Mouse (Mus musculus) embryo, embryonic 10.5 days (tissue): ENCODE measurements around the gene Grid1.

Experiments used
- DNase-seq: peaks from one replicate; pipeline ENCODE4 v3.0.0-alpha.2; 2015; ENCODE audit warnings: low spot score

Gene Grid1

DNA sequence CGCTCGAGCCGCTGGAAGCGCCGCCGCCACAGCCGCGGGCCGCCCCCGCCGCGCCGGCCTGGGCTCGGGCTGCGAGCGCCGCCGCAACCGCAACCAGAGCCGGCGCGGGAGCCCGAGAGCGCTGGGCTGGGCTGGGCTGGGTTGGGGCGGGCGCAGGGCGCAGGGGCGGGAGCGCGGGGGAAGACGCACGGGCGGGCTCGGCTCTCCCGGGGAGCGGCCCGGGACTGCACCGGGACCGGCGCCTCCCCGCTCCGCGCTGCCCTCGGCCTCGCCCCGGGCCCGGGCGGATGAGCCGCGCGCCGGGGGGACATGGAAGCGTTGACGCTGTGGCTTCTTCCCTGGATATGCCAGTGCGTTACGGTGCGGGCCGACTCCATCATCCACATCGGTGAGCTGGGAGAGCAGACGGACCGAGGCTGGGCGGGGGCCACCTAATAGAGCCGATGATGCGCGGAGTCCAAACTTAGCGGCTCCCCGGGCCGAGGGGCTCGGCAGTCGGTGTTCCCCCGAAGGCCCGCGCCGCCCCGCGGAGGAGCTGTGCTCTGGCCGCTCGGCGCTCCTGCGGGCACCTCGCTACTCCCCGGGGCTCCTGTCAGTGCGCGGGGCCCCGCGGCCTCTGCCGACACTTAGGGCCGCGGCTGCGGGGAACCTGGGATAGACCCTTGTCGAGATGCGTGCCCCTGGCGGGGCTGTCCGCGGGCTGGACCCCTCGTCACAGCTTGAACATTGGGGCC lies at the start of gene Grid1:
Gene Grid1 (plus strand): TSS at position 190 of the 734 bp plus-strand sequence.
- DNase-seq: peak; percentile 42

DNA sequence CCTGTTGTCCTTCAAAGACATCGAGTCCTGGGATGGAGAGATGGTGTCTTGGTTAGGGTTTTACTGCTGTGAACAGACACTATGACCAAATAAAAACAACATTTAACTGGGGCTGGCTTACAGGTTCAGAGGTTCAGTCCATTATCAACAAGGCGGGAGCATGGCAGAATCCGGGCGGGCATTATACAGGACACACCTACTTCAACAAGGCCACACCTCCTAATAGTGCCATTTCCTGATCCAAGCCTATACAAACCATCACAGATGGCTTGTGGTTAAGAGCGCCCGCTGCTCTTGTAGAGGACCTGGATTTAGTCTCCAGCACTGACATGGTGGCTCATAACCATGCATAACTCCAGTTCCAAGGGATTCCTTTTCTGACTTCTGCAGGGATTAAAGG lies 49.4 kb upstream of the Grid1 start:
- no peak for DNase-seq

DNA sequence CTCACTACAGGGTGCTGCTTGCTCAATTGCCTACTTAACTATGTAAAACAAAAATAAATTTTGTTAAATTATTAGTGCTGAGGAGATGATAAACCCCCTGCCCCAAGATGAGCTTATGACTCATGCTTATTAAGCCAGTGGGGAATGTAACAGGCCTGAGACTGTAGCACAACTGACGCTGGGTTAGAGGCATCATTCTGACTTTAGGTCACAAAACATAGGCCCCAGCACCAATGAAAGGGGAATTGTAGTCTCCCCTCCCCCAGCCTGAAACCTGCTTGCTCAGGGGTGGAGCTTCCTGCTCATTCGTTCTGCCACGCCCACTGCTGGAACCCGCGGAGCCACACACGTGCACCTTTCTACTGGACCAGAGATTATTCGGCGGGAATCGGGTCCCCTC lies 48.3 kb upstream of the Grid1 start:
- no peak for DNase-seq

DNA sequence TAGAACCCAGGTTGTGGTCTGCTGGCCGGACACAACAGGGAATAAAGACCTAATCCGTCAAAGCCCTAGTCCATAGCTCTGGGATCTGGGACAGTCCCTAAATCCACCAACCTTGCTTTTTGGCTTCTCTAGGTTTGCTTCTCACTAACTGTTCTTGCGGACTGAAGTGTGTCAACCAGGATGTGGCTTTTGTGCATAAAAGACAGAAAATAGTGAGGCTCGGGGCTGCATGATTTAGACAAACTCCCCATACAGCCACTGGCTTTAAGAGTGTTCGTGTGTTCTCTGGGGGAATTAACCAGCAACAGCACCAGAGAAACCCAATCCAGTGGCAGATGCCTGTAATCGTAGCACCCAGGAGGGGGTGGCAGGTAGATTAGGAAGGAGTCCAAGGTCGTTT lies 47.8 kb upstream of the Grid1 start:
- no peak for DNase-seq

DNA sequence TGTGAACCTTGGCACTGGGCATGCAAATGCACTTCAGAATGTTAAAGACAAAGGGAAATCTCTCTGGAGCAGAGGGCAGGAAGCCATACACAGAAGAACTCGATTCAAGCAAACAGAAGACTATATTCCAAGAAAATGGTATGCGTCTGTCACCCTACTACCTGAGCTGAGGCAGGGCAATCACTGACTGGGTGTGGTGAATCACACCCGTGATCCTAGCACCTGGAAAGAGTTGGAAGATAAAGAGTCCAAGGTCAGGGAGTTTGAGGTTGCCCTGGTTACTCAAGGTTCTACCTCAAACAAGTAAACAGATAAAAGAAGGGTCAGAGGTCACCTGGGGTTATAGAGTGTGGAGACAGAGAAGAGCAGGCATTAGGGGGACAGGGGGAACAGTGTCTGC lies 46.2 kb upstream of the Grid1 start:
- DNase-seq: no peak

DNA sequence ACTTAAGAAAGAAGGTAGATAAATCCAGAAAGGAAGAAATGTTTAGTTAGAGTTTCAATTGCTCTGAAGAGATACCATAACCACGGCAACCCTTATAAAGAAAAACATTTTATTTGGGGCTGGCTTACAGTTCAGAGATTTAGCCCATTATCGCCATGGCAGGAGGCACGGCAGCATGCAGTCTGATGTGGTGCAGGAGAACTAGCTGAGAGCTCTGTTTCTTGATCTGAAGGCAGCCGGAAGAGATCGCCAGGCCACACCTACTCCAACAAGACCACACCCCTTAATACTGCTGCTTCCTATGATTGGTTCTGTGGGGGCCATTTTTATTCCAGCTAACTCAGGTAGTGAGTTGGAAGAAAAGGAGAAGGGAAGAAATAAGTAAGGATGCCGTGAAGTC lies 45.7 kb upstream of the Grid1 start:
- DNase-seq: no peak

DNA sequence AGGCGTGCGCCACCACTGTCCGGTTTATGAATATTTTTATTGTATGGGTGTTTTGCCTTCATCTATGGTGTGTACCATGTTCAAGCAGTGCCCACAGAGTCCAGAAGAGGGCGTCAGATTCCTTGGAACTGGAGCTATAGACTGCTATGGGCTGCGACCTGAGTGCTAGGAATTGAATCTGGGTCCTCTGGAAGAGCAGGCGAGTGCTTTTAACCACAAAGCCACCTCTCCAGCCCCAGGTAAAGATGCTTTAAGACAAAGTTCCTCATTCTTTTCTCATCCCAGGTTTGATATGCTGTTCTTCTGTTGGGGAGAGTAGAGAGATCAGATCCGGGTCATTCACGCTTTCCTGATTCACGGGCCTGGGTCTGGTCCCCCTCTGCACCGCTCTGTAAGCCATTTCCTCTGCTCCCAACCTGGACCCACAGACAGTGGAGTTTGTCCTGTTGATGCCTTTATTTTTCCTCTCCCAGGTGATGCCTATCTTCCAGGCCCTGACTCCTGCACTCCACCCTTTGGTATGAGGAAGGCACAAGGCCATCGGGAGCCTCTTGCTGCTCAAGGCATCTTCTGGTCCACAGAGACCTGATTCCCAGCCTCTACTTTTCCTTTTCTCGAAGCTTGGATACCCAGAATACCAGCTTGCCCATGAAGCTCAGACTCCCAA lies 43.1 kb upstream of the Grid1 start:
- DNase-seq: no peak

DNA sequence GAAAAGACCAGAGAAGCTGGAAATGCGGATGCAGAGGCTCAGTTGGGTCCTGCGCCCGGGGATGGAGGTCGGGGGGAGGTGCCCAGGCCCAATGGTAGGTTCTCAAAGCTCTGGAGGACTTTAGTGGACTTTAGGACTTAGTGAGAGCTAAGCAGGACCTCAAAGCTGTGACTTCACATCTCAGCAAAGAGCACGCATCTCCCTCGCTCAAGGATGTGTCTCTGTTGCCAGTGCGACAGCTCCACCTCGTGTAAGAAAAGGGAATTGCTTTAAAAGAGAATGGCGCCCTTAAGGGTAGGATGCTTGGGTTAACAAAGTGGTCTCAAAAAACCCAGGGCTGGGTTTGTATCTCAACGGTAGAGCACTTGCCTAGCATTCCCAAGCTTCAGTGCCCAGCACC lies 42.1 kb upstream of the Grid1 start:
- DNase-seq: peak; percentile 91

DNA sequence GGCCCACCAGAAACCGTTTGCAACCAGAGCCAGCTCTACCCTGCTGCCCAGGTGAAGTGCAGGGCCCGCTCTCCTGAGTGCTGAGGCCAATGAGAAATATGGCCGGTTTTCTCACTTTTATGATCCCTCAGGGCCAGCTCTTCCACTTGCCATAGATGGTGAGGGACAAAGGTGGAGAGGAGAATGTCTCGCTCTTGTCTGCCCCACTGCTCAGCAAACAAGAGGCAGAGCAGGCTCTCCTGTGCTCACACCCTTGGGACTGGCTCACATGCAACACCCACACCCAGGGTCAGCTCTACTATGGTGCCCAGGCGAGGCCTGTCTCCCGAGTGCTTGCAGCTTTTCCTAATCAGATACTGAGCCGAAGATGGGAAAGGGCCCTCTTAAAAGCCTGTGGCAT lies 41.1 kb upstream of the Grid1 start:
- DNase-seq: no peak

DNA sequence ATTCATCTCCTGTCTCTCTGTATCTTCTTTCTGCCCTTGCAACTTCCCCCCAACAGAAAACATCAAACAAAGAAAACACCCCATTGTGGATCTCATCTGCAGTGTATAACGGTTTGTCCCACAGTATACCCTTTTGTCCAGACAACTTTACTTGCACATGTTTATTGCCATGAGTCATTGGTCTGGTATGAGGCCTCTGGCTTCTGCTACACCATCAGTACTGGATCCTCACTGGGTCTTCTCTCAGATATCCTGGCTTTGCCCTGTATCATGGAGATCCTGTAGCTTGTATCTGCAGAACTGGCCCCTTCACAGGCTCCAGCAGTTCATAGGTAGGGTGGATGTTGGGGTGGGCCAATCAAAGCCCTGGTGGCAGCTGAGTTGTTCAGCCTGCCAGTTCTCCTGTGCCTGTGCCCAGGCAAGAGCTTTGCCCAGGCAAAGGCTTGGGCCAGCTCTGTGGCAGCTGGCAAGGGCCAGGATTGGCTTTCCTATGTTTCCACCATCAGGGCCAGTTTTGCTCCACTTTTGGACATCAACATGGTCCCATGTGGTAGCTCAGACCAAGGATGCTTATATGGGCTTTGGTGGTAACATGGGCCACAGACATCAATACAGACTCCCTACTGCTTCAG lies 26.4 kb upstream of the Grid1 start:
- no peak for DNase-seq

DNA sequence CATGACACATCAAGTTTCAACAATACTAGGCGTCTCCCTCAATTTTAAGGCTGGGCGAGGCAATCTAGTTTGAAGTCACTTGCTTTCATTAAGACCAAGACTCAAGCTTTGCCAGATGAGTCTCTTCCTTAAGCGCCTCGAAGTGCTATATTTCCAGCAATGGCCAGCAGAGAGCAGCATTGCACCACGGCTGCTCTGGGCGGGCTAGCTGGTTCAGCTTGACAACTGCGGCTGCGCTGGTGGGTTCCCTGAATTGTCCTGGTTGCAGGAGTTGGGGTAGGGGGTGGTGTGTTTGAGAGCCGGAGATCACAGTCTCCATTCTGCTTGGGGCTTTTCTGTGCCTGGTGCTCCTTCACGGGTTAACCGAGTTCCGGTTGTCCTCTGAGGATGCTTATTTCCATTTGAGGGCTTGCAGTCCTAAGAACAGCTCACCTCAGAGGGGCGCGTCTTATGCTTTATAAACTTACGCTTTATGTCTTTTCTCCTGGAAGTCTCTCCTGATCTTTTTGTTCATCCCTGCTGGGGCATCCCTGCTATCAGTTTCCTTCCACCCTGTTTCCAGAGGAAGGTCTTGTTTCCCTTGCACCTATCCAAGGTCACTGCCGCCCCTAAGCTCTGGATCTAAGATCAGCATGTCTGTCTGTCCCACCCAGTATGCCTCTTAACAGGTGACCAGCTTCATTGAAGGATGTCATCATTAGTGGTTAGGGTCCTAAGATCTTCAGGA lies 9.0 kb upstream of the Grid1 start:
- peak; percentile 92 for DNase-seq

DNA sequence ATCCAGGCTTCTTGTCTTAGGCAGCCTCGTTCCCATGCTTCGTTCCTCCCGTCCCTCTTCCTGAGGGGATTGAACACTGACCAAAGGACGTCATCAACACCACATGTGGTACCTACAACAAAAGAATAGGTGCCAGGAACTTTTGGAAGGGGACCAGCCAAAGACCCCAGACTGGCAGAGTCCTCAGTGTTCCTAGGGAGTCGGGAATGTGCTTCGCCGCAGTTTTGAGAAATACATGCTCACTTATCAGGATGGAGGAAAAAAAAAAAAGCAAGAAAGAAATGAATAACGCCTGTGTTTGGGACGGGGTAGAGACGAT lies 8.5 kb upstream of the Grid1 start:
- no peak for DNase-seq

DNA sequence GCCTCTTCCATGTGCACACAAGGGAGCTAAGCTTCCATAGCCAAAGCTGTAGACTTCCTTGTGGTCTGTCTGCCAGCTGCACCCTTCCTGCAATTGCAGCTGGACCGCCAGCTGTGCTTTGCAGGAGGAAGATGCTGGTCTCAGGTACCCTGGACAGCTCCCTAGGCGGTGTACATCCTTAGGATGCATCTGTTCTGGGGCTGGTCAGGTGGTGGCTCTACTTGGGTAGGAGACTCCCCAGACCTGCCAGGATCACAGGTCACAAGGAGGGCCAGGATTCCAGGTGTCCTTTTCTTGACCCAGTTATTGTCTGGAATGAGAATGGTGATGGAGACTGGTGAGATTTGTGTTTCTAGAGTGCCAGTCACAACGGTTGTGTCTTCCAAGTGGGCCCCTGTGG lies 3.6 kb upstream of the Grid1 start:
- DNase-seq: peak; percentile 45

DNA sequence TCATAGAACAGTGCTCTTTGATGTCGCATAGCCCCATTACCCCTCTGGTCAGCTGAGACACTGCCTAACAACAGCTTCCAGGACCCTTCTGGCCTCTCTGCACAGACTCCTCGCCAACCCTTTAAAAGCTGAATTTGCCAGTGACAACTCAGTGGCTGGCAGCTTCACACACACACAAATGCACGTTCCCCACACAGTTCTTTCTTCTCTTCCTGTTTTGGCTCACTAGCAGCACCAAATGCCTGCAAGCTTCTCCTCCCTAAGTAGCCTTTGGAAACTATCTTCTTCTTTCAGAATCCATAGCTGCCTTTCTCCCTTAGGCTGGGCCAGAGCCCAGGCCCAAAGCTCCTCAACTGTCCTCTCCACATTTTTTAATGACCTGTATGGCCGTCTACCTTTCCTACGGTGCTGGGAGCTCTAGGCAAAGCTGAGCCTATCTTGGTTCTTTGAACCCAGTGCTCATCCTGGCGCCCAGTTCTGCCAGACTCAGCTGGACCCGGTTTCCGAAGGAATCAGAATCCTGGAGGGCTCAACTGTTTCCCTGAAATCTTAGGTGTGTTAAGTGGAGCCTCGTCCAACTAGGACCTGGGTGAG lies 1.4 kb upstream of the Grid1 start:
- no peak for DNase-seq

DNA sequence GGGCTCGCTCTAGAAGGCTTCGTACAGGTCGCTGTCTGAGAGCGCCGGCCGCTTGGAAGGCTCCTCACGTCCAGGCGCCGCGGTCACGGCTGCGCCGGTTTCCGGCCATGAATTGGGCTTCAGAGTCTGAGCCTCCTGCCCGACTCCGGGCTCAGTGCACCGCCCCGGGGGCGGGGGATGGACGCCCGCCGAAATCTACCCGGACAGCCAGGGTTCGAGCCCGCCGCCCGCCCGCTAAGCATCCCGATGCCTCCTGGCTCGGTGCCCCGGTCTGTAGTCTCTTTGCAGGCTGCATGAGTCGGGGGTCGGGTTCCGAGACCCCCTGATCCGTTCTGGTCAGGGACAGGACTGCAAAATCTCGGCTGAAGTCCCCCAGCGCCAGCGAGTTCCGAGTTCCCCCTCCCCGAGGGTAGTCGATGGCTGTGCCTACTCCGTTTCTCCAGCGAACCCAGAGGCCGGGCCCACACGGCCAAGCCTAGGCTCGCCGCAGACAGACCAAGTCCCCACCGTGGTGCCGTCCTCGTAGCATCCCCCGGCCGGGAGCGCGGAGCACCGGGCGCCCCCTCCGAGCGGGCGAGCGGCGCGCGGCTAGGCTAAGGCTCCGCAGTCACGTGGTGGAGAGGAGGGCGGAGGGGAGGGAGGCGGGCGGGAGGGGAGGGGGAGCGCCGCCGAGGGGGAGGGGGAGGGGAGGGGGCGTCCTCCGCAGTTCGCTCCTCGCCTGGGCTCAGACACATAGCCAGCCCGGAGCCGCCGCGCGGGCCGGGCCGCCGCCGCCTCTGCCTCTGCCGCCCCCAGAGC lies 588 bp upstream of the Grid1 start:
- DNase-seq: peak; percentile 69

DNA sequence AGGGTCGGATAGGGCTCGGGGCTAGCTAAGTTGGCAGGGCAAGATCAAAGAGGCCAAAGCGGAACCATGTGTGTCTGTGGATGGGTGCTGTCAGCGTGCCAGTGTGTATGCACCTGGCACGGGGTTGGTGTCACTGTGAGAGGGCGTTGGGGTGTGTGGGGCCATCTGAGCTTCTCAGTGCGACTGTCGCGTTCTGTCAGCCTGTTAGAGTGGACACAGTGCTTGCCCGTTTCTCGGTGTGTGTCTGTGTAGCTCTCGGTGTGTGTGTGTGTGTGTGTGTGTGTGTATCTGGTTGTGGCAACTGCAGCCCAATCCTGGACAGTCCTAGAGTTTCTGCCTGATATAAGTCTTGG lies 721 bp downstream of the Grid1 start:
- peak; percentile 26 for DNase-seq

DNA sequence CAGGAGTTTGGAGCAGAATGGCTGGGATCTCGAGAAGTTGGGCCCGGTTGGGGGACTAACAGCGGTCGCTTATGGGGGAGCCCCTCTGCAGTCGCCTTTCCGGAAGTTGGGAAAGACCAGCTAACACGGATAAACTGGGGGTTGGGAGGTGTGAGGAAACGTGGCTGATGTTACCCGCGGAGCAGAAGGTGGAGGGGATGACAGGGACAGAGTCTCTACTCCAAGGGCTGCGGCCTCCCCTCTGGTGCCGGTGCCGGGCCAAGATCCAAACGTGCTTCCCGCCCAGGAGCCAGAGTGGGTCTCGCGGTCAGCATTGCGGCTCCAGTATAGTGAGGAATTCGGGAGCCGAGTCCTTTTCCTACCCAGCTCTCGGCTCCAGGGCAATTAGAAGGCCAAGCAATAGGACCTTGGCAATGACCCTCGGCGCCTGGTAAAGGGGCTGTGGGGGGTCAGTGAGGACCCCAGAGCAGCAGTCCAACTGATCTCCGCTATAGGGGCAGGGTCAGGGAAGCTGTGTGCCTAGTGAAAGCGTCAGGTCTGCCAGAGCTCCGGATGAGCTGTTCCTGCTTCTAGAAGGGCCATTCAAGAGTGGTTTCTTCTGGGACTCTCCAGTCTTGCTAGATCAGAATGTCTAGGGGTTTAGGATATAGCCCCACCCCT lies 1.4 kb downstream of the Grid1 start:
- no peak for DNase-seq

DNA sequence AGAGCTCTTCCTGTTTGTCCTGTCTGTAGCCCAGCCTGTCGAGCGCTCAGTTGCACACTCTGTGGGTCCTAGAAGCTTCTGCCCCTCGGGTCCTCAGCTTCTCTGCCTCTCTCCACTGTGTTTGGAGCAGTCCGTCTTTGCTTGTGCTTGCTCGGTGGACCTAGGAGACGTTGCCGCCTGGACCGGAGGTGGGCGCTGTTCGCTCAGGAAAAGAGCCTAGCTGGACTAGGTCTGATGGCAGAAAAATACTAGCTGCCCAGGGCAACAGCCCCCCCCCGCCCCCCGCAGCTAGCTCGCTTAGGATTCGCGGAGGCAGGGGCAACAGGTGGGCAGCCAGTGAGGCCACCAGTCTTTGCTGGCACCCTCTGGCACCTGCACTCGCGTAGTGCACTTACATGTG lies 3.2 kb downstream of the Grid1 start:
- peak; percentile 79 for DNase-seq

DNA sequence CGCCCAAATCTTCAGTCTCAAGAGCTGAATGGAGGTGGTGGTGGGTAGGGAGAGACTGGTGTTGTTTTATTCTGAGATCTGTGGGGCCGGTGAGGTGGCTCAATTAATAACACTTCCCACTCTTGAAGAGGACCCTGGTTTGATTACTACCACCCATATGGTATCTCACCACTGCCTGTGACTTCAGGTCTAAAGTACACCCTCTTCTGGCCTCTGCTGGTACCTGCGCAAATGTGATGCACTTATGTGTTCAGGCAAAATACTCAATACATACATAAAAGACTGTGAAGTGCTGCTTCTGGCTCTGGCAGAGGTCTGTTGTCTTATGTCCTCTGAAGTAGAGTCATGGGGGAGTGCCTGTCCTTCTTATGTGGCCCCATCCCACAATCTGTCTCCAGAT lies 4.3 kb downstream of the Grid1 start:
- DNase-seq: no peak

DNA sequence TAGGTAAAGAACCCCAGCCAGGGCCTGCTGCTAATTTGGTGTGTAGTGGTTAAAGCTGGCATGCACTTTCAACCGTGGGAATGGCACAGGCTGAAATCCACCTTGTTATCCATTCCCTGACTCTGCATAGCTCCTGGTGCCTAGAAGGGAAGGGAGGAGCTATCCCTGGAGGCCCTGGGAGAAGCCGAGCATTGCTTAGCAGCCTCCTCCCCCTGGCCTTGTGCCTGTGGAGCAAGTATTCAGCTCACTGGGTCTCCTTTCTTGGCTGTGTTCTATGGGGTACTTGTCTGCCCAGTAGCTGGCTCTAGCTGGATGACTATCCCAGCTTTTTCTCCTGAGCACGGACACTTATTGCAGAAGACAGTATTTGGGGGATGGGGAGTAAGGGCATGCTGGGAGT lies 6.0 kb downstream of the Grid1 start:
- DNase-seq: no peak

DNA sequence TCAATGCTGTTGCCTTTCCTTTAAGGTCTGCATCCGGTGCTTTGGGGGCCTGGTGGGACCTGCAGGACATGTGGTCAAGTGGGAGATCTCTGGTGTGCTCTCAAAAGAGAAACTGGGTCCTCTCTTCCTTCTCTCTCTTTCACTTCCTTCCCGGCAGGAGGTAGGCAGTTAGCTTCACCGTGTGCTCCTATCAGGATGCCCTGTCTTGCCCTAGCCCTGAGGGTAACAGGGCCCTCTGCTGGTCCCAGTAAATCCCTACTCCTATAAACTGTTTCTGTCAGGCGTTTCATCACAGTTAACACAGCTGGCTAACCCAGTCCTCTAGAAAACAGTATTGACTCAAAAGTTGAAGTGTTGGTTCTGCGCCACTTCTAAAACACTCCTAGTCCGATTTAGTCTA lies 9.9 kb downstream of the Grid1 start:
- no peak for DNase-seq
